26 mouse cellular contexts compared by ENCODE assay signal in the genomic region with DNA sequence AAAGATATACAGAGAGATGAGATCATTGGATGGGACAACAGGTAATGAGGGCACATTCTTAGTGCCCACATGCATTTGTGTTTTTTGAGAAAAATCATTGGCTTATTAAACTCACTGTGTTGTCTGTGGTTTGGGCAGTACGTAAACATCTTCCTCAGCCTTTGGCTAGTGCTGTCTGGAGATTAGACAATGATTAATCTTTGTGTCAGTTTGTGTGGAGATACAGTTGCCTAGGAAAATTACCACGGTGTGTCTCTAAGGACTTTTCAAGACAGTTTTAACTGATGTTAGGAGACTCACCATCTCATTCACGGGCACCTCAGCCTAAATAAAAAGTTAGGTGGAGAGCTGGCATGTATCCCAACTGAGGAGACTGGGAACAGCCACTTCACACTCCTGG.
DNase-seq lines count a peak whose midpoint lies in the region; ATAC-seq and TF ChIP-seq lines count a peak whose summit lies in the region.
"Had no signal": no experiment of that assay in that cellular context is flagged by ENCODE, and none has a peak within 500 bp of the region (broad histone marks: within the 10 kb centered on the region; RNA-seq: fewer than 3 reads in every experiment).

No protein-coding gene starts in this region.

- H3K27me3 ChIP-seq in kidney, adult 2 months (replicated peaks; ENCODE audit: control insufficient read depth, insufficient read depth, low read length) = no peaks in the 10 kb centered on the region
- no peaks in the 10 kb centered on the region for H3K27me3 ChIP-seq in liver, postnatal 0 days (ENCODE audit: insufficient read depth, low read length)
- H3K27me3 ChIP-seq in liver, embryonic 12.5 days (replicated peaks) = no peaks in the 10 kb centered on the region
- no peaks in the 10 kb centered on the region for H3K27me3 ChIP-seq in forebrain, embryonic 11.5 days (ENCODE audit: control insufficient read depth, insufficient read depth, low read length)
- H3K27me3 ChIP-seq: embryonic facial prominence, embryonic 13.5 days; forebrain, embryonic 13.5 days; hindbrain, embryonic 13.5 days had no signal

- TF ChIP-seq POLR2A in kidney, adult 2 months (IDR thresholded peaks at IDR 0.05; ENCODE audit: low read depth, low read length) = no peak

- no peak overlapping the region for H3K27ac ChIP-seq in kidney, adult 2 months (ENCODE audit: insufficient read depth, low read depth, low read length)
- H3K27ac ChIP-seq in liver, postnatal 0 days (ENCODE audit: low read depth) = no peak overlapping the region
- H3K27ac ChIP-seq in liver, embryonic 12.5 days = no peak overlapping the region
- H3K27ac ChIP-seq in forebrain, embryonic 11.5 days (ENCODE audit: low read depth, low read length) = no peak overlapping the region
- H3K27ac ChIP-seq: embryonic facial prominence, embryonic 10.5 days; embryonic facial prominence, embryonic 13.5 days; forebrain, embryonic 13.5 days; hindbrain, embryonic 10.5 days; hindbrain, embryonic 13.5 days had no signal

- 22% methylated on average over 3 of the region's 3 CpGs for WGBS in kidney, adult 2 months
- 36% methylated on average over 3 of the region's 3 CpGs for WGBS in liver, postnatal 0 days (ENCODE audit: insufficient replicate concordance)
- WGBS in liver, embryonic 12.5 days (ENCODE audit: insufficient replicate concordance) = 38% methylated on average over 3 of the region's 3 CpGs
- 85% methylated on average over 3 of the region's 3 CpGs for WGBS in forebrain, embryonic 11.5 days

- H3K4me2 ChIP-seq in liver, postnatal 0 days (ENCODE audit: low read depth, low read length) = peak overlapping the region; percentile 47; the same call in 1 of the 2 replicates
- no peak overlapping the region for H3K4me2 ChIP-seq in liver, embryonic 12.5 days
- H3K4me2 ChIP-seq in forebrain, embryonic 11.5 days (ENCODE audit: low read depth, low read length, severe bottlenecking) = no peak overlapping the region
- H3K4me2 ChIP-seq: embryonic facial prominence, embryonic 13.5 days; forebrain, embryonic 13.5 days; heart, embryonic 11.5 days; hindbrain, embryonic 13.5 days had no signal

- no peak for ATAC-seq in liver, postnatal 0 days
- ATAC-seq in liver, embryonic 12.5 days = no peak
- no peak for ATAC-seq in forebrain, embryonic 11.5 days (replicated peaks; ENCODE audit: low FRiP score)
- ATAC-seq: CD4-positive, CD25-positive, alpha-beta regulatory T cell, adult 4 months; forebrain, embryonic 13.5 days; forebrain, embryonic 16.5 days; hindbrain, embryonic 16.5 days had no signal

- no peak for TF ChIP-seq CTCF in kidney, adult 2 months (conservative IDR thresholded peaks at IDR 0.05; ENCODE audit: insufficient read depth, insufficient read length, low read depth, low read length)
- no peak for TF ChIP-seq CTCF in liver, postnatal 0 days (IDR thresholded peaks at IDR 0.05; ENCODE audit: low read depth)

- no peaks in the 10 kb centered on the region for H3K9me3 ChIP-seq in liver, postnatal 0 days (ENCODE audit: low read length)
- no peaks in the 10 kb centered on the region for H3K9me3 ChIP-seq in liver, embryonic 12.5 days (replicated peaks)
- no peaks in the 10 kb centered on the region for H3K9me3 ChIP-seq in forebrain, embryonic 11.5 days (ENCODE audit: control insufficient read depth, low read length)
- H3K9me3 ChIP-seq: embryonic facial prominence, embryonic 10.5 days; embryonic facial prominence, embryonic 13.5 days; forebrain, embryonic 13.5 days; hindbrain, embryonic 10.5 days; hindbrain, embryonic 13.5 days had no signal

- H3K36me3 ChIP-seq in kidney, adult 2 months (ENCODE audit: control insufficient read depth, insufficient read depth, low read length) = no peaks in the 10 kb centered on the region
- no peaks in the 10 kb centered on the region; the same call in 1 of the 2 replicates for H3K36me3 ChIP-seq in liver, postnatal 0 days (replicated peaks; ENCODE audit: insufficient read depth, low read length)
- no peaks in the 10 kb centered on the region for H3K36me3 ChIP-seq in liver, embryonic 12.5 days
- H3K36me3 ChIP-seq in forebrain, embryonic 11.5 days (ENCODE audit: control insufficient read depth, insufficient read depth, low read length) = no peaks in the 10 kb centered on the region
- H3K36me3 ChIP-seq: embryonic facial prominence, embryonic 10.5 days; embryonic facial prominence, embryonic 13.5 days; hindbrain, embryonic 10.5 days; hindbrain, embryonic 13.5 days had no signal

- DNase-seq in kidney, adult 2 months = peak; percentile 4
- DNase-seq in kidney, adult 11 months = no peak
- DNase-seq in liver, postnatal 0 days = no peak
- DNase-seq in adipocyte (ENCODE audit: low spot score) = peak; percentile 12
- no peak for DNase-seq in cerebellum, adult 9-11 months
- DNase-seq in forebrain, embryonic 11.5 days (ENCODE audit: low spot score) = no peak
- DNase-seq: adrenal gland, adult 2 months; adrenal gland, postnatal 14 days; cerebellum, adult 11 months; cerebellum, adult 2 months; cerebellum, postnatal 10 days; cerebellum, postnatal 36 days; embryo, embryonic 11 days; gastrocnemius, postnatal 10 days; gastrocnemius, postnatal 36 days had no signal

- no peak overlapping the region for H3K9ac ChIP-seq in liver, postnatal 0 days (replicated peaks)
- no peak overlapping the region for H3K9ac ChIP-seq in liver, embryonic 12.5 days
- no peak overlapping the region for H3K9ac ChIP-seq in forebrain, embryonic 11.5 days (ENCODE audit: low read length)
- H3K9ac ChIP-seq: embryonic facial prominence, embryonic 13.5 days; forebrain, embryonic 13.5 days; hindbrain, embryonic 13.5 days had no signal

- H3K4me3 ChIP-seq in kidney, adult 2 months (ENCODE audit: insufficient read depth, low read depth, low read length) = no peak overlapping the region
- no peak overlapping the region for H3K4me3 ChIP-seq in liver, postnatal 0 days (ENCODE audit: low read depth, low read length)
- H3K4me3 ChIP-seq in liver, embryonic 12.5 days = no peak overlapping the region
- H3K4me3 ChIP-seq in forebrain, embryonic 11.5 days (ENCODE audit: low read depth, low read length) = no peak overlapping the region
- H3K4me3 ChIP-seq: embryonic facial prominence, embryonic 10.5 days; embryonic facial prominence, embryonic 13.5 days; erythroblast, embryonic 14.5 days; forebrain, embryonic 13.5 days; hindbrain, embryonic 10.5 days; hindbrain, embryonic 13.5 days had no signal

- TF ChIP-seq EP300 in liver, postnatal 0 days (IDR thresholded peaks at IDR 0.05; ENCODE audit: low read depth) = no peak

- H3K4me1 ChIP-seq in kidney, adult 2 months (ENCODE audit: control insufficient read depth, insufficient read depth, low read length) = no peaks in the 10 kb centered on the region
- H3K4me1 ChIP-seq in liver, postnatal 0 days (ENCODE audit: insufficient read depth) = 0 out of 2 replicates have a peak, but pooled peaks cover 2% of the 10 kb centered on the region
- H3K4me1 ChIP-seq in liver, embryonic 12.5 days = no peaks in the 10 kb centered on the region
- H3K4me1 ChIP-seq in forebrain, embryonic 11.5 days (replicated peaks; ENCODE audit: control insufficient read depth, insufficient read depth, low read length) = no peaks in the 10 kb centered on the region
- H3K4me1 ChIP-seq: embryonic facial prominence, embryonic 10.5 days; embryonic facial prominence, embryonic 13.5 days; forebrain, embryonic 13.5 days; hindbrain, embryonic 10.5 days; hindbrain, embryonic 13.5 days had no signal

Comparison
In these comparisons a context has a peak if more than half of its experiments do, and no peak if none do; other contexts are left out.
1. DNase-seq: peak in kidney, adult 2 months (single experiment) and adipocyte (single experiment); none in kidney, adult 11 months (single experiment), liver, postnatal 0 days (single experiment), cerebellum, adult 9-11 months (single experiment) and forebrain, embryonic 11.5 days (single experiment).